Mouse (Mus musculus) E14TG2a.4 (cell line): ENCODE results near the gene Rock2.

Source experiments
- CTCF ChIP-seq: conservative IDR thresholded peaks from 2 replicates; pipeline ENCODE4 v1.5.1; 2014; ENCODE audit warnings: low read length
- NANOG ChIP-seq: IDR thresholded peaks from 2 replicates; pipeline ENCODE4 v1.6.1; 2014; ENCODE audit warnings: borderline replicate concordance, low read length, mixed read lengths

DNA sequence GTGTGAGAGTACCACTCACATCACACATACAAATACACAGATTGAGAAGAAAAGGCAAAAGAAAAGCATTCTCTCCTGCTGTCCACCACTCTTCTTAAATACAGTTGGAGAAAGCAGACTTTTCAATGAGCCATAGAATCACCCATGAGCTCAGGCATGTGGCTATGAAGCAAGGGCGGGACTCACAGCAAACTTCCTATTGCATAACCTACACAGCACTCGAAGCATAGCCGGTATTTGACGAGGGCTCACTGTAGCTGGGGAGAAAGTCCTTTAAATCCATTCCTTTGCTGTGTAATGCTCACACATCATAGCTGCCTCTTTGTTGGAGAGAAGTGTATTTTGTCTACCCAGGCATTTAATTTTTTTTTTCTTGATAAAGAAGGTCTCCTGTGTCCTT lies 19.4 kb upstream of the Rock2 start:
- no peak for TF ChIP-seq CTCF
- TF ChIP-seq NANOG = no peak
